Mouse (Mus musculus): Measurements from ENCODE around the gene Plekhj1.

The Plekhj1 gene

GRCm38 (mm10) chr10:80784871-80785270 is 13.6 kb downstream of the Plekhj1 start:
- in situ Hi-C loops (cut with MboI; ENCODE audit: low sequenced_read_pairs): no loop called here

- in situ Hi-C loops (cut with MboI; ENCODE audit: low sequenced_read_pairs): no loop called here
Measured at GRCm38 (mm10) chr10:80784302-80784701, 14.1 kb downstream of the Plekhj1 start.

- in situ Hi-C loops (cut with MboI; ENCODE audit: low sequenced_read_pairs): no loop called here
Measured at GRCm38 (mm10) chr10:80779565-80779964, 18.9 kb downstream of the Plekhj1 start.

- in situ Hi-C loops (cut with MboI; ENCODE audit: low sequenced_read_pairs): no loop called here
Measured at GRCm38 (mm10) chr10:80777123-80777522, 21.3 kb downstream of the Plekhj1 start.

GRCm38 (mm10) chr10:80776358-80776869 is 22.0 kb downstream of the Plekhj1 start:
- in situ Hi-C loops (cut with MboI; ENCODE audit: low sequenced_read_pairs): no loop called here

GRCm38 (mm10) chr10:80775731-80776130 is 22.7 kb downstream of the Plekhj1 start:
- in situ Hi-C loops (cut with MboI; ENCODE audit: low sequenced_read_pairs): no loop called here

GRCm38 (mm10) chr10:80774981-80775380 is 23.4 kb downstream of the Plekhj1 start:
- in situ Hi-C loops (cut with MboI; ENCODE audit: low sequenced_read_pairs): no loop called here

GRCm38 (mm10) chr10:80774549-80774948 is 23.9 kb downstream of the Plekhj1 start:
- in situ Hi-C loops (cut with MboI; ENCODE audit: low sequenced_read_pairs): no loop called here

GRCm38 (mm10) chr10:80773816-80774215 is 24.6 kb downstream of the Plekhj1 start:
- in situ Hi-C loops (cut with MboI; ENCODE audit: low sequenced_read_pairs): no loop called here

- in situ Hi-C loops (cut with MboI; ENCODE audit: low sequenced_read_pairs): no loop called here
Measured at GRCm38 (mm10) chr10:80768365-80768764, 30.1 kb downstream of the Plekhj1 start.

- in situ Hi-C loops (cut with MboI; ENCODE audit: low sequenced_read_pairs): no loop called here
Measured at GRCm38 (mm10) chr10:80766161-80766815, 32.1 kb downstream of the Plekhj1 start.

- in situ Hi-C loops (cut with MboI; ENCODE audit: low sequenced_read_pairs): no loop called here
Measured at GRCm38 (mm10) chr10:80765746-80766145, 32.7 kb downstream of the Plekhj1 start.

GRCm38 (mm10) chr10:80763502-80763901 is 34.9 kb downstream of the Plekhj1 start:
- in situ Hi-C loops (cut with MboI; ENCODE audit: low sequenced_read_pairs): no loop called here

GRCm38 (mm10) chr10:80761821-80762220 is 36.6 kb downstream of the Plekhj1 start:
- in situ Hi-C loops (cut with MboI; ENCODE audit: low sequenced_read_pairs): no loop called here

GRCm38 (mm10) chr10:80760596-80761524 is 37.6 kb downstream of the Plekhj1 start:
- in situ Hi-C loops (cut with MboI; ENCODE audit: low sequenced_read_pairs): no loop called here

- in situ Hi-C loops (cut with MboI; ENCODE audit: low sequenced_read_pairs): no loop called here
Measured at GRCm38 (mm10) chr10:80758651-80759050, 39.8 kb downstream of the Plekhj1 start.

GRCm38 (mm10) chr10:80757717-80758116 is 40.7 kb downstream of the Plekhj1 start:
- in situ Hi-C loops (cut with MboI; ENCODE audit: low sequenced_read_pairs): no loop called here

GRCm38 (mm10) chr10:80756967-80757366 is 41.5 kb downstream of the Plekhj1 start:
- in situ Hi-C loops (cut with MboI; ENCODE audit: low sequenced_read_pairs): no loop called here

GRCm38 (mm10) chr10:80756509-80756908 is 41.9 kb downstream of the Plekhj1 start:
- in situ Hi-C loops (cut with MboI; ENCODE audit: low sequenced_read_pairs): no loop called here

GRCm38 (mm10) chr10:80756099-80756498 is 42.3 kb downstream of the Plekhj1 start:
- in situ Hi-C loops (cut with MboI; ENCODE audit: low sequenced_read_pairs): no loop called here

- in situ Hi-C loops (cut with MboI; ENCODE audit: low sequenced_read_pairs): no loop called here
Measured at GRCm38 (mm10) chr10:80755291-80756015, 43.0 kb downstream of the Plekhj1 start.

Data from CH12F3 (cell line).